Mouse (Mus musculus): ENCODE data around the gene Tmem189. TPM values are rescaled to one million over a fixed set of nuclear protein-coding genes. Genes with fewer than 3 reads are reported as not detected.

The Tmem189 gene
- total RNA-seq, 2 experiments from 2014 or later = 16.8 to 19.5 TPM

GRCm38 (mm10) chr2:167686382-167687249, 3.0 kb downstream of the Tmem189 start:
- ATAC-seq (replicated peaks; ENCODE audit: low FRiP score, low TSS enrichment, poor library complexity, severe bottlenecking) = no peak

GRCm38 (mm10) chr2:167685865-167686264, 3.8 kb downstream of the Tmem189 start:
- ATAC-seq (replicated peaks; ENCODE audit: low FRiP score, low TSS enrichment, poor library complexity, severe bottlenecking) = no peak

- ATAC-seq (replicated peaks; ENCODE audit: low FRiP score, low TSS enrichment, poor library complexity, severe bottlenecking) = peak; percentile 46
Measured at GRCm38 (mm10) chr2:167685137-167685536, 4.5 kb downstream of the Tmem189 start.

GRCm38 (mm10) chr2:167683721-167684120, 5.9 kb downstream of the Tmem189 start:
- no peak for ATAC-seq (replicated peaks; ENCODE audit: low FRiP score, low TSS enrichment, poor library complexity, severe bottlenecking)

- 0 out of 2 replicates have a peak, but pooled peaks have one; percentile 39 for ATAC-seq (replicated peaks; ENCODE audit: low FRiP score, low TSS enrichment, poor library complexity, severe bottlenecking)
Measured at GRCm38 (mm10) chr2:167680657-167681056, 9.0 kb downstream of the Tmem189 start.

- peak; percentile 79 for ATAC-seq (replicated peaks; ENCODE audit: low FRiP score, low TSS enrichment, poor library complexity, severe bottlenecking)
Measured at GRCm38 (mm10) chr2:167679902-167680430, 9.7 kb downstream of the Tmem189 start.

- no peak for ATAC-seq (replicated peaks; ENCODE audit: low FRiP score, low TSS enrichment, poor library complexity, severe bottlenecking)
Measured at GRCm38 (mm10) chr2:167678600-167678999, 11.0 kb downstream of the Tmem189 start.

- peak; percentile 51; the same call in 1 of the 2 replicates for ATAC-seq (replicated peaks; ENCODE audit: low FRiP score, low TSS enrichment, poor library complexity, severe bottlenecking)
Measured at GRCm38 (mm10) chr2:167675120-167675909, 14.3 kb downstream of the Tmem189 start.

GRCm38 (mm10) chr2:167672212-167672685, 17.4 kb downstream of the Tmem189 start:
- ATAC-seq (replicated peaks; ENCODE audit: low FRiP score, low TSS enrichment, poor library complexity, severe bottlenecking) = peak; percentile 86

GRCm38 (mm10) chr2:167671101-167671633, 18.5 kb downstream of the Tmem189 start:
- no peak for ATAC-seq (replicated peaks; ENCODE audit: low FRiP score, low TSS enrichment, poor library complexity, severe bottlenecking)

GRCm38 (mm10) chr2:167669398-167669797, 20.2 kb downstream of the Tmem189 start:
- no peak for ATAC-seq (replicated peaks; ENCODE audit: low FRiP score, low TSS enrichment, poor library complexity, severe bottlenecking)

GRCm38 (mm10) chr2:167668426-167668825, 21.2 kb downstream of the Tmem189 start:
- no peak for ATAC-seq (replicated peaks; ENCODE audit: low FRiP score, low TSS enrichment, poor library complexity, severe bottlenecking)

- no peak for ATAC-seq (replicated peaks; ENCODE audit: low FRiP score, low TSS enrichment, poor library complexity, severe bottlenecking)
Measured at GRCm38 (mm10) chr2:167665972-167666713, 23.5 kb downstream of the Tmem189 start.

- ATAC-seq (replicated peaks; ENCODE audit: low FRiP score, low TSS enrichment, poor library complexity, severe bottlenecking) = no peak
Measured at GRCm38 (mm10) chr2:167662713-167663112, 26.9 kb downstream of the Tmem189 start.

- ATAC-seq (replicated peaks; ENCODE audit: low FRiP score, low TSS enrichment, poor library complexity, severe bottlenecking) = peak; percentile 81
Measured at GRCm38 (mm10) chr2:167661270-167662203, 28.1 kb downstream of the Tmem189 start, which contains the start of gene Gm20431. Gm20431 (minus strand) TSS chr2:167661496.

GRCm38 (mm10) chr2:167660611-167660971, 29.0 kb downstream of the Tmem189 start:
- 0 out of 2 replicates have a peak, but pooled peaks have one; percentile 6 for ATAC-seq (replicated peaks; ENCODE audit: low FRiP score, low TSS enrichment, poor library complexity, severe bottlenecking)

GRCm38 (mm10) chr2:167659847-167660610, 29.6 kb downstream of the Tmem189 start:
- peak; percentile 36 for ATAC-seq (replicated peaks; ENCODE audit: low FRiP score, low TSS enrichment, poor library complexity, severe bottlenecking)

All from megakaryocyte-erythroid progenitor cell, adult 5-6 weeks (primary cell).